Mouse (Mus musculus) hindbrain, embryonic 10.5 days (tissue): ENCODE measurements around the gene Pdia4. TPM values are rescaled to one million over a fixed set of nuclear protein-coding genes. Genes with fewer than 3 reads are reported as not detected.

Experiments
- DNase-seq: peaks from one replicate; pipeline ENCODE4 v3.0.0-alpha.2; 2017; ENCODE audit warnings: low spot score
- H3K27ac ChIP-seq: fragments of 300-500 bp; sonication (generic); 2 replicates; pipeline ENCODE4 v1.5.1; 2016; ENCODE audit warnings: mild to moderate bottlenecking, moderate library complexity
- H3K27me3 ChIP-seq: fragments of 300-500 bp; sonication (generic); 2 replicates; pipeline ENCODE4 v1.6.1; 2016; ENCODE audit warnings: mild to moderate bottlenecking; ENCODE audit not compliant: poor library complexity, insufficient read depth, severe bottlenecking
- H3K36me3 ChIP-seq: fragments of 300-500 bp; sonication (generic); 2 replicates; pipeline ENCODE4 v1.6.1; 2016; ENCODE audit warnings: mild to moderate bottlenecking, moderate library complexity
- H3K4me1 ChIP-seq: fragments of 300-500 bp; sonication (generic); replicated peaks from 2 replicates; pipeline ENCODE4 v1.6.1; 2016; ENCODE audit warnings: mild to moderate bottlenecking
- H3K4me3 ChIP-seq: fragments of 300-500 bp; sonication (generic); 2 replicates; pipeline ENCODE4 v1.5.1; 2016; ENCODE audit warnings: mild to moderate bottlenecking, moderate library complexity
- H3K9me3 ChIP-seq: fragments of 300-500 bp; sonication (generic); 2 replicates; pipeline ENCODE4 v1.6.1; 2016; ENCODE audit warnings: mild to moderate bottlenecking, moderate library complexity
- WGBS: fragments of 180-500 bp; shearing (Covaris S2); methylation state at CpG from one replicate; pipeline ENCODE4 v1.1.7; 2016; 5-methylcytosine and 5-hydroxymethylcytosine counted together
- polyA plus RNA-seq: library from polyadenylated mRNA; unstranded; fragments of >200 nt; fragmentation: Nextera tagmentation; extraction: Ambion mirVana; gene quantifications from 2 replicates; pipeline ENCODE4 v1.2.1, GENCODE M21; 2016

Pdia4 gene
- polyA plus RNA-seq, 1 experiment from 2014 or later: 242 TPM

DNA sequence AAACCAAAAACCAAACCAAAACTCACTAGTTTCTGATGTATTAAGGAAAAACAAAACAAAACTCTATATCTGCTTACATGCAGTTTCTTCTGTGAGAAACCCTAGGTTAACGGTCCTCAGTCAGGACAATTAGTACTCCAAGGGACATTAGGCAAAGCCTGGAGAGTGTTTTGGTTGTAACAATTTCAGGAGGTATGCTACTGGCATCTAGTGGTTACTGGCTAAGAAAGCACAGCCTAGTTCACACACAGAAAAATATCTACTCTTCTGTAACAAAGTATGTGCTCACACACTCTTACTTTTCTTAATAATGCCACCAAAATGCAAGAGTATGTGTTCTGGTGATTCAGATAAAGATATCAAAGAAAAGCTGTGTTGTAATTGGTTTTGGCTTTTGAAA lies 15.7 kb upstream of the Pdia4 start:
- no peak for DNase-seq
- peaks cover 16% of the 10 kb centered on the region for H3K4me1 ChIP-seq
- no peak overlapping the region for H3K27ac ChIP-seq
- no peaks in the 10 kb centered on the region for H3K9me3 ChIP-seq
- H3K36me3 ChIP-seq: peaks cover 15% of the 10 kb centered on the region
- H3K4me3 ChIP-seq: peak overlapping the region; percentile 87; the same call in 1 of the 2 replicates
- WGBS: 38% methylated on average over 1 of the region's 1 CpGs
- no peaks in the 10 kb centered on the region for H3K27me3 ChIP-seq

- Histone ChIP-seq H3K27me3 (no peaks in the 10 kb centered on the region), H3K27ac (no peak overlapping the region), H3K9me3 (no peaks in the 10 kb centered on the region), H3K4me1 (peaks cover 16% of the 10 kb centered on the region), H3K4me3 (no peak overlapping the region), H3K36me3 (peaks cover 30% of the 10 kb centered on the region)
- no peak for DNase-seq
- 93% methylated on average over 4 of the region's 4 CpGs for WGBS
Measured at GRCm38 (mm10) chr6:47827462-47827861, 14.2 kb upstream of the Pdia4 start.

- no peaks in the 10 kb centered on the region for H3K27me3 ChIP-seq
- 64% methylated on average over 2 of the region's 2 CpGs for WGBS
- H3K4me1 ChIP-seq: peaks cover 5% of the 10 kb centered on the region; the same call in 1 of the 2 replicates
- H3K9me3 ChIP-seq: no peaks in the 10 kb centered on the region
- H3K4me3 ChIP-seq: no peak overlapping the region
- DNase-seq: no peak
- H3K36me3 ChIP-seq: peaks cover 62% of the 10 kb centered on the region
- no peak overlapping the region for H3K27ac ChIP-seq
Measured at GRCm38 (mm10) chr6:47824241-47824640, 11.0 kb upstream of the Pdia4 start.

- no peak for DNase-seq
- peaks cover 80% of the 10 kb centered on the region for H3K36me3 ChIP-seq
- H3K27ac ChIP-seq: no peak overlapping the region
- H3K9me3 ChIP-seq: no peaks in the 10 kb centered on the region
- H3K4me1 ChIP-seq: no peaks in the 10 kb centered on the region
- H3K27me3 ChIP-seq: no peaks in the 10 kb centered on the region
- 91% methylated on average over 6 of the region's 6 CpGs for WGBS
- H3K4me3 ChIP-seq: no peak overlapping the region
Measured at GRCm38 (mm10) chr6:47821776-47822175, 8.5 kb upstream of the Pdia4 start.

GRCm38 (mm10) chr6:47821236-47821635 lies 8.0 kb upstream of the Pdia4 start:
- 87% methylated on average over 5 of the region's 5 CpGs for WGBS
- no peak for DNase-seq
- H3K36me3 ChIP-seq: peaks cover 80% of the 10 kb centered on the region
- H3K9me3 ChIP-seq: no peaks in the 10 kb centered on the region
- no peak overlapping the region for H3K4me3 ChIP-seq
- no peak overlapping the region for H3K27ac ChIP-seq
- no peaks in the 10 kb centered on the region for H3K4me1 ChIP-seq
- no peaks in the 10 kb centered on the region for H3K27me3 ChIP-seq

DNA sequence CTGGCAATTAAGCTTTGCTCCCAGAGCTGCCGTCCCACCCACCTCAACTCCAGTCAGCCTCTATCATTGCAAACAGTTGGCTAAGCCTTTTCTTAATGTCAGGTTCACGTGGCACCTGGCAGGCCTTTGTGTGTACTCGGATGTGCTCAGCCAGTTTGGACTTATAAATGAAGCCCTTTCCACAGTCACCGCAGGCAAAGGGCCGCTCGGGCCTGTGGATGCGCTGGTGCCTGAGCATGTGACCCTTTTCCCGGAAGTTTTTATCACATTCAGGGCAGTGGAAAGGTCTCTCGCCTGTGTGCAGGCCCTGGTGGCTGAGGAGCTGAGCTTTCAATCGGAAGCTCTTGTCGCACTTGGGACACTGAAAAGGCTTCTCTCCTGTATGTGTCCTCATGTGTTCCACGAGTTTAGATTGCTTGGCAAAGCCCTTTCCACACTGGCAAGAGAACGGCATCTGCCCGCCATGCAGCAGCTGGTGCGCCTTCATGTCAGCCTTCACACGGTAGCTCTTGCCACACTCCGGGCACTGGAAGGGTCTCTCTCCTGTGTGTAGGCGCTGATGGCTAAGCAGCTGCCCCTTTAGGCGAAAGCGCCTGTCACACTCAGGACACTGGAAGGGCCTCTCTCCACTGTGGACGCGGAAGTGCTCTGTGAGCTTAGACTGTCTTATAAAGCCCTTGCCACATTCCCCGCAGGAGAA lies 6.5 kb upstream of the Pdia4 start:
- 95% methylated on average over 23 of the region's 23 CpGs for WGBS
- Histone ChIP-seq H3K27me3 (no peaks in the 10 kb centered on the region), H3K4me3 (no peak overlapping the region), H3K27ac (no peak overlapping the region), H3K9me3 (no peaks in the 10 kb centered on the region), H3K4me1 (no peaks in the 10 kb centered on the region), H3K36me3 (peaks cover 73% of the 10 kb centered on the region)
- no peak for DNase-seq

- Histone ChIP-seq H3K4me1 (peaks cover 3% of the 10 kb centered on the region; the same call in 1 of the 2 replicates), H3K4me3 (no peak overlapping the region), H3K27me3 (no peaks in the 10 kb centered on the region), H3K9me3 (no peaks in the 10 kb centered on the region), H3K27ac (no peak overlapping the region), H3K36me3 (peaks cover 63% of the 10 kb centered on the region)
- WGBS: 94% methylated on average over 8 of the region's 8 CpGs
- DNase-seq: no peak
Measured at GRCm38 (mm10) chr6:47818721-47819120, 5.5 kb upstream of the Pdia4 start.

GRCm38 (mm10) chr6:47816151-47816550 lies 2.9 kb upstream of the Pdia4 start:
- Histone ChIP-seq H3K9me3 (no peaks in the 10 kb centered on the region), H3K27me3 (no peaks in the 10 kb centered on the region), H3K36me3 (peaks cover 37% of the 10 kb centered on the region), H3K4me3 (no peak overlapping the region), H3K4me1 (peaks cover 14% of the 10 kb centered on the region), H3K27ac (no peak overlapping the region)
- 98% methylated on average over 1 of the region's 1 CpGs for whole genome bisulfite sequencing
- no peak for DNase-seq

GRCm38 (mm10) chr6:47812271-47812915 lies 837 bp downstream of the Pdia4 start:
- WGBS: 2% methylated on average over 17 of the region's 17 CpGs
- H3K27ac ChIP-seq: peak overlapping the region; percentile 95
- peaks cover 27% of the 10 kb centered on the region for H3K36me3 ChIP-seq
- peak overlapping the region; percentile 85 for H3K4me3 ChIP-seq
- no peaks in the 10 kb centered on the region for H3K9me3 ChIP-seq
- H3K27me3 ChIP-seq: no peaks in the 10 kb centered on the region
- H3K4me1 ChIP-seq: peaks cover 36% of the 10 kb centered on the region
- no peak for DNase-seq

DNA sequence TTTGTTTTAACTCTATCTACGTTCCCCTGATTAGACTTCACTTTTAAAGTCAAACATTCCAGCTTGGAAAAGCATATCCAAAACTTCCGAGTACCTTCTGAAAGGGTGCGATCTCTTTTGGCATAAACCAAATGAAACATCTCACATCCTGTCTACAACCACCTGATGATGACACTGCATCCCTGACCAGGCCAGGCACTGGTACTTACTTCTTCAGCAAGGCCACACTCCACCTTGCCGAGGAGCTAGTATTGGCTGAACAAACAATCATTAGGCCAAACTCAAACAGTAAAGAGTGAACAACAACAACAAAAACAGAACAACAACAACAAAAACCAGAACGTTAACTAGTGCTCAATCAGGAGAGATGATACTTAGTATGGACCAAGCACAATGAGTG lies 1.9 kb downstream of the Pdia4 start:
- Histone ChIP-seq H3K9me3 (no peaks in the 10 kb centered on the region), H3K4me3 (peak overlapping the region; percentile 85), H3K4me1 (peaks cover 36% of the 10 kb centered on the region), H3K27ac (peak overlapping the region; percentile 95; the same call in 1 of the 2 replicates), H3K36me3 (peaks cover 35% of the 10 kb centered on the region), H3K27me3 (no peaks in the 10 kb centered on the region)
- WGBS: 67% methylated on average over 5 of the region's 5 CpGs
- DNase-seq: no peak

DNA sequence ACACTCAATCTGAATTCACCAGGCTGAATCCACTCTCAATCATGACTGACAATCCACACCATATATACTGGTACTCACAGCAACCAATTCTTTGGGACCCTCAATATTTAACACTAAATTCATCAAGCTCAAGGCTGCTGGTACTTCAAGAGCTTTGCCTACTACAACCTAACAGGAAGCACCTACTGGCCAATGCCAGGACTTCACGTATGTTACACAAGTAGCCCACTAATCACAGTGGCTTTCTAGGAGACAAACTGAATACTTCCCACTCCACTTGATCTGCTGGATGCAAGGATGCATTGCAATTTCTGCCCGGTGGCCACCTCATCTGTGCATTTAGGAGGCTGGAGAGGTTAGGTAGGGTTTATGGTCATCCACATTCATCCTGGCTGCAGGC lies 3.0 kb downstream of the Pdia4 start:
- H3K27me3 ChIP-seq: no peaks in the 10 kb centered on the region
- peak overlapping the region; percentile 12 for H3K4me3 ChIP-seq
- 82% methylated on average over 2 of the region's 2 CpGs for WGBS
- DNase-seq: no peak
- peaks cover 36% of the 10 kb centered on the region for H3K4me1 ChIP-seq
- H3K36me3 ChIP-seq: peaks cover 46% of the 10 kb centered on the region
- no peak overlapping the region for H3K27ac ChIP-seq
- H3K9me3 ChIP-seq: no peaks in the 10 kb centered on the region

DNA sequence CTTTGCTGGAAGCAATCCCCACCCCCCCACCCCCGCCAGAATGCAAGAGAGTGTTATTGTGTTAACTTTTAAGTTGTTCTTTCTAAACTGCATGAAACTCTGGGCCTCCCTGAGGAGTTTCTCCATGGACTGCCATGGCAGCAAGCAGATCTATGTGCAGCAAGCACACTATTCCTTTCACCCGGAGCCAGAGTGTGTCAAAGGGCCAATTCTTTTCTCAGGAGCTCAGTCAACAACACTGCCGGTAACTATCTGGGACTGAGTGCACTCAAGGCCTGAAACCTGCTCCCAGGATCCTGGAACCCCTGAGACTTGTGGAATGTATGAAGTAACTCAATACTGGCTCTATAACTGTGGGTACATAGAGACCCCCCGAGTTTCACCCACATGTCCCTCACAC lies 4.2 kb downstream of the Pdia4 start:
- Histone ChIP-seq H3K36me3 (peaks cover 58% of the 10 kb centered on the region), H3K27me3 (no peaks in the 10 kb centered on the region), H3K27ac (no peak overlapping the region), H3K4me1 (peaks cover 33% of the 10 kb centered on the region), H3K9me3 (no peaks in the 10 kb centered on the region), H3K4me3 (no peak overlapping the region)
- DNase-seq: no peak
- WGBS: 80% methylated on average over 4 of the region's 4 CpGs

DNA sequence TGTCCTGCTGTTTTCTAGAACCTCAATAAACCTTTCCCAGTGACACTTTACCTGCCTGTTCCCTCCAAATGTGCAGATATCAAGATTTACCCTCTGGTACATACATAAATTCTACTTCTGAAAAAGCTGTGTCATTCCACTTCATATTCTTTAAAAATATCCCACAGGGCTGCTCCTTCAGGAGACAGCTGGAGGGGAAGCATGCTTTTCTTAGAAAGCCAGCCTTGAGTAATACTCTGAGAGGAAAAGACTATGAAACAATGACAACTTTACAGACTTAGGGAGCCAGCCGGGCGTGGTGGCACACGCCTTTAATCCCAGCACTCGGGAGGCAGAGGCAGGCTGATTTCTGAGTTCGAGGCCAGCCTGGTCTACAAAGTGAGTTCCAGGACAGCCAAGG lies 4.7 kb downstream of the Pdia4 start:
- Histone ChIP-seq H3K9me3 (no peaks in the 10 kb centered on the region), H3K27ac (no peak overlapping the region), H3K36me3 (peaks cover 63% of the 10 kb centered on the region), H3K4me3 (no peak overlapping the region), H3K27me3 (no peaks in the 10 kb centered on the region), H3K4me1 (peaks cover 32% of the 10 kb centered on the region)
- 89% methylated on average over 5 of the region's 5 CpGs for WGBS
- no peak for DNase-seq
